Mouse (Mus musculus): ENCODE results near the gene Tet1. TPM values are rescaled to one million over a fixed set of nuclear protein-coding genes. Genes with fewer than 3 reads are reported as not detected.
A peak's percentile ranks its signal among the peaks of the same experiment; 100 is the strongest.

Tet1 gene
- polyA plus RNA-seq, 1 experiment from 2014 or later = 6.4 TPM

GRCm38 (mm10) chr10:62886799-62887591 is 21.8 kb downstream of the Tet1 start:
- H3K27ac ChIP-seq (replicated peaks) = 0 out of 2 replicates have a peak overlapping the region, but pooled peaks have one; percentile 24
- DNase-seq (ENCODE audit: low spot score) = peak; percentile 68
- H3K4me3 ChIP-seq (ENCODE audit: low read depth, low read length) = peak overlapping the region; percentile 55
- no peaks in the 10 kb centered on the region for H3K27me3 ChIP-seq (ENCODE audit: control insufficient read depth, insufficient read depth, low read length)
- TF ChIP-seq EP300 (optimal IDR thresholded peaks at IDR 0.05) = no peak
- TF ChIP-seq CTCF (IDR thresholded peaks at IDR 0.05; ENCODE audit: low read depth) = no peak
- H3K9ac ChIP-seq (ENCODE audit: low read length) = peak overlapping the region; percentile 61
- no peaks in the 10 kb centered on the region; the same call in 1 of the 2 replicates for H3K4me1 ChIP-seq (replicated peaks; ENCODE audit: control insufficient read depth, insufficient read depth)
- 1% methylated on average over 56 of the region's 56 CpGs for WGBS
- peak; percentile 87 for ATAC-seq (ENCODE audit: low FRiP score, low TSS enrichment)
- peak overlapping the region; percentile 95 for H3K4me2 ChIP-seq (replicated peaks; ENCODE audit: low read depth)
- H3K36me3 ChIP-seq (ENCODE audit: control insufficient read depth, insufficient read depth, low read length) = no peaks in the 10 kb centered on the region
- H3K9me3 ChIP-seq (ENCODE audit: control insufficient read depth, low read length) = no peaks in the 10 kb centered on the region

- Histone ChIP-seq H3K4me1 (replicated peaks; ENCODE audit: control insufficient read depth, insufficient read depth) (no peaks in the 10 kb centered on the region; the same call in 1 of the 2 replicates), H3K27ac (replicated peaks) (no peak overlapping the region), H3K27me3 (ENCODE audit: control insufficient read depth, insufficient read depth, low read length) (no peaks in the 10 kb centered on the region), H3K9ac (ENCODE audit: low read length) (peak overlapping the region; percentile 61), H3K9me3 (ENCODE audit: control insufficient read depth, low read length) (no peaks in the 10 kb centered on the region), H3K4me2 (replicated peaks; ENCODE audit: low read depth) (peak overlapping the region; percentile 95), H3K4me3 (ENCODE audit: low read depth, low read length) (peak overlapping the region; percentile 55), H3K36me3 (ENCODE audit: control insufficient read depth, insufficient read depth, low read length) (no peaks in the 10 kb centered on the region)
- under 1% methylated on average over 38 of the region's 38 CpGs for WGBS
- ATAC-seq (ENCODE audit: low FRiP score, low TSS enrichment) = peak; percentile 18; the same call in 1 of the 2 replicates
- DNase-seq (ENCODE audit: low spot score) = peak; percentile 31
- TF ChIP-seq EP300 (optimal IDR thresholded peaks at IDR 0.05) = no peak
- TF ChIP-seq CTCF (IDR thresholded peaks at IDR 0.05; ENCODE audit: low read depth) = no peak
These were observed 22.6 kb downstream of the Tet1 start for GRCm38 (mm10) chr10:62885969-62886798.

- H3K9ac ChIP-seq (ENCODE audit: low read length) = no peak overlapping the region
- no peaks in the 10 kb centered on the region for H3K9me3 ChIP-seq (ENCODE audit: control insufficient read depth, low read length)
- H3K27ac ChIP-seq (replicated peaks) = no peak overlapping the region
- H3K4me3 ChIP-seq (ENCODE audit: low read depth, low read length) = peak overlapping the region; percentile 55; the same call in 1 of the 2 replicates
- no peaks in the 10 kb centered on the region; the same call in 1 of the 2 replicates for H3K4me1 ChIP-seq (replicated peaks; ENCODE audit: control insufficient read depth, insufficient read depth)
- ATAC-seq (ENCODE audit: low FRiP score, low TSS enrichment) (no peak), DNase-seq (ENCODE audit: low spot score) (no peak)
- TF ChIP-seq EP300 (optimal IDR thresholded peaks at IDR 0.05) = no peak
- TF ChIP-seq CTCF (IDR thresholded peaks at IDR 0.05; ENCODE audit: low read depth) = no peak
- no peaks in the 10 kb centered on the region for H3K27me3 ChIP-seq (ENCODE audit: control insufficient read depth, insufficient read depth, low read length)
- 37% methylated on average over 10 of the region's 10 CpGs for WGBS
- peak overlapping the region; percentile 95 for H3K4me2 ChIP-seq (replicated peaks; ENCODE audit: low read depth)
- H3K36me3 ChIP-seq (ENCODE audit: control insufficient read depth, insufficient read depth, low read length) = no peaks in the 10 kb centered on the region
These were observed 23.3 kb downstream of the Tet1 start for GRCm38 (mm10) chr10:62885460-62885859.

GRCm38 (mm10) chr10:62884517-62884916 is 24.3 kb downstream of the Tet1 start:
- Histone ChIP-seq H3K9ac (ENCODE audit: low read length) (no peak overlapping the region), H3K4me3 (ENCODE audit: low read depth, low read length) (no peak overlapping the region), H3K4me1 (replicated peaks; ENCODE audit: control insufficient read depth, insufficient read depth) (no peaks in the 10 kb centered on the region; the same call in 1 of the 2 replicates), H3K27me3 (ENCODE audit: control insufficient read depth, insufficient read depth, low read length) (no peaks in the 10 kb centered on the region), H3K9me3 (ENCODE audit: control insufficient read depth, low read length) (no peaks in the 10 kb centered on the region), H3K36me3 (ENCODE audit: control insufficient read depth, insufficient read depth, low read length) (no peaks in the 10 kb centered on the region), H3K27ac (replicated peaks) (no peak overlapping the region), H3K4me2 (replicated peaks; ENCODE audit: low read depth) (no peak overlapping the region)
- WGBS = 95% methylated on average over 1 of the region's 1 CpGs
- no peak for DNase-seq (ENCODE audit: low spot score)
- no peak for ATAC-seq (ENCODE audit: low FRiP score, low TSS enrichment)
- TF ChIP-seq EP300 (optimal IDR thresholded peaks at IDR 0.05) = no peak
- no peak for TF ChIP-seq CTCF (IDR thresholded peaks at IDR 0.05; ENCODE audit: low read depth)

GRCm38 (mm10) chr10:62883933-62884372 is 24.8 kb downstream of the Tet1 start:
- H3K4me3 ChIP-seq (ENCODE audit: low read depth, low read length) = no peak overlapping the region
- TF ChIP-seq EP300 (optimal IDR thresholded peaks at IDR 0.05) (no peak), CTCF (IDR thresholded peaks at IDR 0.05; ENCODE audit: low read depth) (peak; percentile 36)
- WGBS = 24% methylated on average over 9 of the region's 9 CpGs
- no peak overlapping the region for H3K4me2 ChIP-seq (replicated peaks; ENCODE audit: low read depth)
- DNase-seq (ENCODE audit: low spot score) (no peak), ATAC-seq (ENCODE audit: low FRiP score, low TSS enrichment) (no peak)
- H3K4me1 ChIP-seq (replicated peaks; ENCODE audit: control insufficient read depth, insufficient read depth) = no peaks in the 10 kb centered on the region; the same call in 1 of the 2 replicates
- H3K27me3 ChIP-seq (ENCODE audit: control insufficient read depth, insufficient read depth, low read length) = no peaks in the 10 kb centered on the region
- no peak overlapping the region for H3K27ac ChIP-seq (replicated peaks)
- no peaks in the 10 kb centered on the region for H3K9me3 ChIP-seq (ENCODE audit: control insufficient read depth, low read length)
- no peaks in the 10 kb centered on the region for H3K36me3 ChIP-seq (ENCODE audit: control insufficient read depth, insufficient read depth, low read length)
- no peak overlapping the region for H3K9ac ChIP-seq (ENCODE audit: low read length)
